Mouse (Mus musculus) lung, postnatal 4 days (tissue): ENCODE results near the gene Hras.

Experiments used
- DNase-seq, 2 experiments: peaks; one replicate each; pipeline ENCODE4 v3.0.0; 2021

Hras gene

GRCm38 (mm10) chr7:141173323-141173850, 20.4 kb downstream of the Hras start:
- DNase-seq, result no peak

- peak; percentile 92 to 94 for DNase-seq
Measured at GRCm38 (mm10) chr7:141172116-141173006, 21.4 kb downstream of the Hras start, which contains the start of gene Rnh1. Gene Rnh1 (minus strand): TSS chr7:141172857.

GRCm38 (mm10) chr7:141169866-141170265, 23.9 kb downstream of the Hras start:
- no peak for DNase-seq

DNA sequence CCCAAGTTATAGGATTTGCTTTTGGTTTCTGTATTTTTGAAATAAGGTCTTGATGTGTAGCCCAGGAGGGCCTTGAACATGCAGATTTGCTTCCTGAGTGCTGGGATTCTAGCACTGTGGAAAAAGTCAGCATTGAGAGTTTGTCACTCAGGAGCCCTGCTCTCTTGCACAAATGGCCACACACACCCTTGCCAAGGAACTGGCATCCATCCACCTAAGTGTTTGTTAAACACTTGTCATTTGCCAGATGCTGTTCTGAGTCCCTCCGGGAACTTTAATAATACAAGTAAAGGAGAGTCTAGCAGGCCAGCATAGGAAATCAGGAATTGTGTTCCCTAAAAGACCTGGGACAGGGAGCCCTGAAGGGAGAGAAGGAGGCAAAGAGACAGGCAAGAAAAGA, 24.5 kb downstream of the Hras start:
- peak in 1 of 2 experiments; percentile 57 for DNase-seq

- DNase-seq, result peak; percentile 80 to 86
Measured at GRCm38 (mm10) chr7:141168518-141168953, 25.3 kb downstream of the Hras start.

- DNase-seq, result peak; percentile 59 to 81
Measured at GRCm38 (mm10) chr7:141167901-141168517, 25.8 kb downstream of the Hras start.

DNA sequence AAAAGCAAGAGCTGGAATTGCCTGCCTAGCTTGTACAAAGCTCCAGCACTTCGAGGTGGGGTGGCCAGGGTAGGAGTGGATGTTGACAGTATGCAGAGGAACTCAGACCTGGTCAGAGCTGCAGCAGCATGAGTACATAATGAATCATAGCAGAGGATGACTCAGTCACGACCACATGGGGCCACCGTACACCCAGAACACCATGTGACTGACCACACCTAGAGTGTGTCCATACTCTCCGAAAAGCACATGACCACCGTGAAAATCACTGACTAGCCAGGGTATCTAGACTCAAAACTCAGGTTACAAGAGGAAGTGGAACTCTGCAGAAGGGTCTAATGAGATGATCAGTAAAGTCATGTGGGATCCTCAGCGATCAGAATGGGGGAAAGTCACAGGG, 29.0 kb downstream of the Hras start:
- peak in 1 of 2 experiments; percentile 33 for DNase-seq

- no peak for DNase-seq
Measured at GRCm38 (mm10) chr7:141164397-141164796, 29.4 kb downstream of the Hras start.

DNA sequence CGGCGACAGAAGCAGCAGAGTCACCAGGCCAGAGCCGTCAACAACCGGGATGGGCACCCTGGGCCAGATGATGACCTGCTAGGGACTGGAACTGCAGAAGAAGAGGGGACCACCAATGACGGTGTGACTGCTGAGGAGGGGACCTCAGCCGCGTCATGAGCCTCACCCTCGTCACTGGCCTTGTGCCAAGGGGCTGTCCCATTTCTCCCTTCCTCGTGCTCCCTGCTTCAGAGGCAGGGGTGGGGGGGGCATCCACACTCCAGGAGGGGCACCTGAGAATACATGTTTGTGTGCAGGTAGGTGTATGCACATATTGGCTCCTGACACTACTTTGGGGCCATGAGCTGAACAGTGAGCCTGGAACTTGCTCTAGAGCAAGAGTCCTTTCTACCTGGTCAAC, 38.4 kb downstream of the Hras start:
- no peak for DNase-seq

DNA sequence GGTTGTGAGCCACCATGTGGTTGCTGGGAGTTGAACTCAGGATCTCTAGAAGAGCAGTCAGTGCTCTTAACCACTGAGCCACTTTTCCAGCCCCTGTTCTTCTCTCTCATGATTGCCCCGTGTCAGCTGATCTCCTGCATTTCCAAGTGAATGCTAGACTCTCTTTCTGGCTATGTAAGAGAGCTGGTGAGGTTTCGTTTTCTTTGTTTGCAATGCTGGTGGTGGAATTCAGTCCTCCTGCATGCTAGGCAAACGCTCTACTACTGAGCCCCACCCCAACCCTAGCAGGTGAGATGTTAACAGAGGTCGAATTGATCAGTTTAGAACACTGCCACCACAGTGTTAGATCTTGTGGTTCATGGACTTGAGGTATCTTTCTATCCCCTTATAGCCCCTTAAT, 45.2 kb downstream of the Hras start:
- no peak for DNase-seq

- no peak for DNase-seq
Measured at GRCm38 (mm10) chr7:141147044-141147443, 46.8 kb downstream of the Hras start.

- no peak for DNase-seq
Measured at GRCm38 (mm10) chr7:141146043-141146595, 47.7 kb downstream of the Hras start.

GRCm38 (mm10) chr7:141145403-141145802, 48.4 kb downstream of the Hras start:
- DNase-seq, result no peak

GRCm38 (mm10) chr7:141144650-141145049, 49.2 kb downstream of the Hras start:
- no peak for DNase-seq

DNA sequence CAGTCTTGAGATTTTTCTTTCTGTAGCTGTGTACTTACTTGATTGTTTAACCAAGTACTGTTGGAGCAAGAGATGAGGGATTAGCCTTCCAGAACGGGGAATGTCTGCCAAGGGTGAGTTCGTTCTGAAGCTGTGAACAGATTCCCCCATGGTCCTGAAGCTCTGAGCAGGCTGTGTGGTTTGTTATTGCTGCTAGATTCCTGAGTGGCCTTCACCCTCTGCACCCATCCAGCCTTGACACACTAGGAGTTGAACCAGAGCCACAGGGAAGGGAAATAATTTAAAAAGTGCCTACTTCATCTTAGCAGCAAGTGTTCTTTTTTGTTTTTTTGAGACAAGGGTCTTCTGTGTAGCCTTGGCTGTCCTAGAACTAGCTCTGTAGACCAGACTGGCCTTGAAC, 49.9 kb downstream of the Hras start:
- DNase-seq, result no peak

- DNase-seq, result peak; percentile 55 to 68
Measured at GRCm38 (mm10) chr7:141143112-141143511, 50.7 kb downstream of the Hras start.

GRCm38 (mm10) chr7:141141326-141141725, 52.5 kb downstream of the Hras start:
- DNase-seq, result no peak
